Mouse (Mus musculus) thymus, adult 2 months (tissue): ENCODE data around the gene Efnb1.

Experiments used
- CTCF ChIP-seq: fragments of 200-500 bp; IDR thresholded peaks from 2 replicates; pipeline ENCODE4 v1.5.1; 2012; ENCODE audit warnings: mild to moderate bottlenecking, control low read depth, low read length, moderate library complexity, borderline replicate concordance; ENCODE audit not compliant: control insufficient read depth, poor library complexity, insufficient read depth; ENCODE audit errors: extremely low read depth
- POLR2A ChIP-seq: fragments of 200-500 bp; IDR thresholded peaks from 2 replicates; pipeline ENCODE4 v1.6.1; 2012; ENCODE audit warnings: mild to moderate bottlenecking, low read length, control low read depth, moderate library complexity; ENCODE audit not compliant: control insufficient read depth, poor library complexity, insufficient read depth; ENCODE audit errors: extremely low read depth

- TF ChIP-seq POLR2A, result no peak
- no peak for TF ChIP-seq CTCF
These were observed 16.4 kb upstream of the Efnb1 start for GRCm38 (mm10) chrX:99119510-99119909.
